ENCODE assay signal across 19 mouse cellular contexts in genomic region chr4:73748219-73748618, GRCm38 (mm10). TPM values are rescaled to one million over a fixed set of nuclear protein-coding genes. Genes with fewer than 3 reads are reported as not detected.
"Had no signal": no experiment of that assay in that cellular context is flagged by ENCODE, and none has a peak within 500 bp of the region (broad histone marks: within the 10 kb centered on the region; RNA-seq: fewer than 3 reads in every experiment).

No protein-coding gene starts in this region.

- H3K36me3 ChIP-seq: midbrain, embryonic 10.5 days; midbrain, embryonic 12.5 days; neural tube, embryonic 13.5 days; neural tube, embryonic 15.5 days had no signal

- H3K9me3 ChIP-seq: midbrain, embryonic 10.5 days; midbrain, embryonic 12.5 days; neural tube, embryonic 13.5 days; neural tube, embryonic 15.5 days had no signal

- H3K4me3 ChIP-seq: midbrain, embryonic 10.5 days; midbrain, embryonic 12.5 days; myocyte; neural tube, embryonic 13.5 days; neural tube, embryonic 15.5 days had no signal

- H3K9ac ChIP-seq: liver, postnatal 0 days; lung, embryonic 14.5 days; midbrain, embryonic 12.5 days; neural tube, embryonic 13.5 days; neural tube, embryonic 15.5 days had no signal

- H3K4me1 ChIP-seq: midbrain, embryonic 10.5 days; midbrain, embryonic 12.5 days; neural tube, embryonic 13.5 days; neural tube, embryonic 15.5 days had no signal

- H3K27ac ChIP-seq: midbrain, embryonic 10.5 days; midbrain, embryonic 12.5 days; neural tube, embryonic 13.5 days; neural tube, embryonic 15.5 days had no signal

- DNase-seq: liver, postnatal 0 days; lung, embryonic 14.5 days; lung, postnatal 10 days; lung, postnatal 4 days; midbrain, embryonic 14.5 days; retina, postnatal 1 day; right cerebral cortex, adult 18-20 months; right cerebral cortex, postnatal 25 days; spleen, adult 18-20 months; thymus, adult 18-20 months; thymus, postnatal 14 days; thymus, postnatal 36 days had no signal

- H3K27me3 ChIP-seq: midbrain, embryonic 12.5 days; neural tube, embryonic 13.5 days; neural tube, embryonic 15.5 days had no signal

- H3K4me2 ChIP-seq: lung, embryonic 14.5 days; midbrain, embryonic 12.5 days; neural tube, embryonic 13.5 days; neural tube, embryonic 15.5 days had no signal

RNA-seq across cellular contexts. Expression of gene Rasef, which starts 42.6 kb away (rescaled TPM):
- total RNA-seq: megakaryocyte, adult 5-6 weeks; megakaryocyte-erythroid progenitor cell, adult 5-6 weeks had no signal
- polyA plus RNA-seq: myocyte had no signal
